Mouse (Mus musculus) lung, postnatal 0 days (tissue): ENCODE results near the gene Ythdf2.
"Not testable (repeated sequence)": the region's sequence is repeated elsewhere in the genome, so short reads cannot be mapped to it uniquely, and the experiment has no call there.

Source experiments
- CTCF ChIP-seq: IDR thresholded peaks from 2 replicates; pipeline ENCODE4 v1.5.1; 2016; ENCODE audit warnings: antibody characterized with exemption, mild to moderate bottlenecking
- EP300 ChIP-seq: IDR thresholded peaks from 2 replicates; pipeline ENCODE4 v1.6.1; 2016; ENCODE audit warnings: antibody characterized with exemption, mild to moderate bottlenecking, control low read depth

DNA sequence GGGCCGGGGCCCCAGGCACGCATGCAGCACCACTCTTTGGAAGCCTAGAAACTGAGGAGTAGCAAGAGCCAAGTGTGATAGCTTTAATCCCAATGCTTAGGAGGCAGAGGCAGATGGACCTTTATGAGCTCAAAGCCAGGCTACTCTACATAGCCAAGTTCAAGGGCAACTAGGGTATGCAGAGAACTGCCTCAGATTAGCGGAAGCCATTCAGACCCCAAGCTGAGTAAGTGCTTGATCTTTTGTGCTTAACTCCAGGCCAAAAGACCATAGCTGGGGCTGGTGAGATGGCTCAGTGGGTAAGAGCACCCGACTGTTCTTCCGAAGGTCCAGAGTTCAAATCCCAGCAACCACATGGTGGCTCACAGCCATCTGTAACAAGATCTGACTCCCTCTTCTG, 9.9 kb upstream of the Ythdf2 start:
- not testable (repeated sequence) for TF ChIP-seq EP300, CTCF
